35 mouse cellular contexts compared by ENCODE assay signal in the genomic region with DNA sequence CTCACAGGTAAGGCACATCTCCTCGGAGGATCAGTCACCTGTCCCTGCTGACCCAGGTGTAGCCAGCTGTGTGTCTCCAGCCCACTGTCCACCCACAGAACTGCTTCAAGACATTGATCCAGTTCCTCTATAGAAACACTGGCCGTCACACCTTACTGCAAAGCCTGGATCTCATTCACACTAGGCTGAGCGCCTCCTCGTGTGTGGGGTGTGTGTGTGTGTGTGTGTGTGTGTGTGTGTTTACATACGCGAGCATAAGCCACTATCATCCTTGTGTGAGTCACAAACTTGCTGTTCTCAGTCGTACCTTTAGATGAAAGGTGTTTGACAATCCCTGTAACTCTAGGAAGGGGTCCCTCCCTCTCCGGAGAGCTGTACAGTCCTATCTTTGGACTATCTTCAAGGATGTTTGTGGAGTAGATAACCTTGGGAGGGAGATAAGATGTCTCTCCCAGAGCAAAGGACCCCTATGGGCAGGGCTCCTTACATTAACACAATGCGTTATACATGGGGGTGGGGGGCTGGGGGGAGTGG. TPM values are rescaled to one million over a fixed set of nuclear protein-coding genes. Genes with fewer than 3 reads are reported as not detected.
DNase-seq lines count a peak whose midpoint lies in the region; ATAC-seq and TF ChIP-seq lines count a peak whose summit lies in the region.
"Had no signal": no experiment of that assay in that cellular context is flagged by ENCODE, and none has a peak within 500 bp of the region (broad histone marks: within the 10 kb centered on the region; RNA-seq: fewer than 3 reads in every experiment).

No protein-coding gene starts in this region.

- peak overlapping the region; percentile 33 for H3K4me2 ChIP-seq in kidney, embryonic 16.5 days (replicated peaks; ENCODE audit: low read depth, low read length)
- no peak overlapping the region for H3K4me2 ChIP-seq in kidney, embryonic 14.5 days (replicated peaks; ENCODE audit: low read depth, low read length)
- no peak overlapping the region for H3K4me2 ChIP-seq in intestine, embryonic 15.5 days (replicated peaks)
- peak overlapping the region; percentile 9 for H3K4me2 ChIP-seq in liver, embryonic 14.5 days (ENCODE audit: low read depth)
- no peak overlapping the region for H3K4me2 ChIP-seq in stomach, embryonic 14.5 days (replicated peaks; ENCODE audit: low read depth, low read length)
- H3K4me2 ChIP-seq: embryonic facial prominence, embryonic 13.5 days; forebrain, embryonic 15.5 days; hindbrain, embryonic 15.5 days; liver, embryonic 13.5 days had no signal

- DNase-seq in liver, embryonic 14.5 days (ENCODE audit: low read depth in 3 of 3, low spot score in 3 of 3), result no peak
- DNase-seq in urinary bladder, postnatal 36 days (ENCODE audit: low spot score in 2 of 2), result no peak
- DNase-seq in urinary bladder, postnatal 10 days (ENCODE audit: low spot score), result no peak
- DNase-seq in layer of hippocampus, adult 2 months (ENCODE audit: low spot score in 2 of 2), result no peak
- DNase-seq: adrenal gland, postnatal 25 days; cerebellum, adult 11-12 months; cerebellum, adult 9-11 months; gastrocnemius, adult 2 months; gastrocnemius, postnatal 36 days; heart, postnatal 14 days; layer of hippocampus, adult 9-11 months; liver, embryonic 13.5 days; lung, postnatal 4 days; midbrain, embryonic 14.5 days; thymus, adult 18-20 months had no signal

- no peaks in the 10 kb centered on the region for H3K36me3 ChIP-seq in kidney, embryonic 16.5 days (ENCODE audit: insufficient read depth, low read length)
- H3K36me3 ChIP-seq in kidney, embryonic 14.5 days (ENCODE audit: control insufficient read depth, insufficient read depth, low read length), result no peaks in the 10 kb centered on the region
- no peaks in the 10 kb centered on the region for H3K36me3 ChIP-seq in intestine, embryonic 15.5 days
- no peaks in the 10 kb centered on the region for H3K36me3 ChIP-seq in liver, embryonic 14.5 days (replicated peaks; ENCODE audit: control insufficient read depth, insufficient read depth, low read depth)
- H3K36me3 ChIP-seq in stomach, embryonic 14.5 days (ENCODE audit: control insufficient read depth, insufficient read depth, low read length), result no peaks in the 10 kb centered on the region
- H3K36me3 ChIP-seq: embryonic facial prominence, embryonic 13.5 days; forebrain, embryonic 10.5 days; forebrain, embryonic 15.5 days; hindbrain, embryonic 10.5 days; hindbrain, embryonic 15.5 days; liver, embryonic 13.5 days had no signal

- ATAC-seq in kidney, embryonic 16.5 days (ENCODE audit: low FRiP score, low TSS enrichment), result no peak; the same call in 1 of the 2 replicates
- no peak for ATAC-seq in kidney, embryonic 14.5 days (ENCODE audit: low FRiP score, low TSS enrichment)
- peak; percentile 71 for ATAC-seq in intestine, embryonic 15.5 days
- ATAC-seq in liver, embryonic 14.5 days (ENCODE audit: insufficient read depth), result no peak
- ATAC-seq in stomach, embryonic 14.5 days (ENCODE audit: insufficient number of reproducible peaks, insufficient read depth, low FRiP score, low read depth), result peak; percentile 46; the same call in 1 of the 2 replicates
- ATAC-seq: CD4-positive, CD25-positive, alpha-beta regulatory T cell, adult 4 months; forebrain, embryonic 15.5 days; inflammation-experienced regulatory T-cells, adult 6 months; lung, postnatal 0 days had no signal

- 0 out of 2 replicates have a peak, but pooled peaks cover 5% of the 10 kb centered on the region for H3K4me1 ChIP-seq in kidney, embryonic 16.5 days (ENCODE audit: insufficient read depth, low read length)
- no peaks in the 10 kb centered on the region for H3K4me1 ChIP-seq in kidney, embryonic 14.5 days (ENCODE audit: control insufficient read depth, insufficient read depth, low read length)
- no peaks in the 10 kb centered on the region for H3K4me1 ChIP-seq in intestine, embryonic 15.5 days (replicated peaks)
- H3K4me1 ChIP-seq in liver, embryonic 14.5 days (replicated peaks; ENCODE audit: control insufficient read depth in 2 of 2, insufficient read depth in 2 of 2, low read length in 1 of 2), result peaks cover 0 to 5% of the 10 kb centered on the region in 2 experiments; a peak in 1 of 4 replicates
- no peaks in the 10 kb centered on the region for H3K4me1 ChIP-seq in stomach, embryonic 14.5 days (ENCODE audit: control insufficient read depth, insufficient read depth, low read length)
- H3K4me1 ChIP-seq: embryonic facial prominence, embryonic 13.5 days; forebrain, embryonic 15.5 days; hindbrain, embryonic 15.5 days; liver, embryonic 13.5 days had no signal

- 72% methylated on average over 9 of the region's 9 CpGs for WGBS in kidney, embryonic 16.5 days
- WGBS in kidney, embryonic 14.5 days, result 80% methylated on average over 9 of the region's 9 CpGs
- 53% methylated on average over 9 of the region's 9 CpGs for WGBS in intestine, embryonic 15.5 days
- 40% methylated on average over 9 of the region's 9 CpGs for WGBS in liver, embryonic 14.5 days (ENCODE audit: insufficient replicate concordance)
- 67% methylated on average over 9 of the region's 9 CpGs for WGBS in stomach, embryonic 14.5 days

- no peaks in the 10 kb centered on the region for H3K27me3 ChIP-seq in kidney, embryonic 16.5 days (ENCODE audit: insufficient read depth, low read length)
- H3K27me3 ChIP-seq in kidney, embryonic 14.5 days (ENCODE audit: control insufficient read depth, insufficient read depth, low read length), result no peaks in the 10 kb centered on the region
- H3K27me3 ChIP-seq in intestine, embryonic 15.5 days (replicated peaks), result no peaks in the 10 kb centered on the region
- no peaks in the 10 kb centered on the region for H3K27me3 ChIP-seq in liver, embryonic 14.5 days (ENCODE audit: control insufficient read depth, insufficient read depth, low read length)
- H3K27me3 ChIP-seq in stomach, embryonic 14.5 days (ENCODE audit: control insufficient read depth, insufficient read depth, low read length), result no peaks in the 10 kb centered on the region
- H3K27me3 ChIP-seq: embryonic facial prominence, embryonic 13.5 days; forebrain, embryonic 15.5 days; hindbrain, embryonic 15.5 days; liver, embryonic 13.5 days had no signal

- H3K4me3 ChIP-seq in kidney, embryonic 16.5 days (ENCODE audit: low read length), result peak overlapping the region; percentile 7; the same call in 1 of the 2 replicates
- H3K4me3 ChIP-seq in kidney, embryonic 14.5 days (ENCODE audit: low read length), result no peak overlapping the region
- no peak overlapping the region for H3K4me3 ChIP-seq in intestine, embryonic 15.5 days (replicated peaks)
- no peak overlapping the region for H3K4me3 ChIP-seq in liver, embryonic 14.5 days (ENCODE audit: insufficient read depth in 1 of 2, low read depth in 2 of 2, low read length in 2 of 2)
- H3K4me3 ChIP-seq in stomach, embryonic 14.5 days (ENCODE audit: low read depth, low read length), result no peak overlapping the region
- H3K4me3 ChIP-seq in layer of hippocampus, adult 2 months, result no peak overlapping the region
- H3K4me3 ChIP-seq: embryonic facial prominence, embryonic 13.5 days; forebrain, embryonic 10.5 days; forebrain, embryonic 15.5 days; gastrocnemius, adult 2 months; hindbrain, embryonic 10.5 days; hindbrain, embryonic 15.5 days; liver, embryonic 13.5 days had no signal

- TF ChIP-seq CTCF in liver, embryonic 14.5 days (IDR thresholded peaks at IDR 0.05; ENCODE audit: low read depth), result no peak
- no peak for TF ChIP-seq CTCF in layer of hippocampus, adult 2 months (conservative IDR thresholded peaks at IDR 0.05)

- 0 out of 2 replicates have a peak overlapping the region, but pooled peaks have one; percentile 40 for H3K9ac ChIP-seq in kidney, embryonic 16.5 days (replicated peaks; ENCODE audit: low read length)
- H3K9ac ChIP-seq in kidney, embryonic 14.5 days (ENCODE audit: low read depth, low read length), result no peak overlapping the region
- H3K9ac ChIP-seq in intestine, embryonic 15.5 days, result no peak overlapping the region
- no peak overlapping the region for H3K9ac ChIP-seq in liver, embryonic 14.5 days (replicated peaks)
- no peak overlapping the region for H3K9ac ChIP-seq in stomach, embryonic 14.5 days (replicated peaks; ENCODE audit: low read depth, low read length)
- H3K9ac ChIP-seq: embryonic facial prominence, embryonic 13.5 days; forebrain, embryonic 15.5 days; hindbrain, embryonic 15.5 days; liver, embryonic 13.5 days had no signal

- TF ChIP-seq EP300 in liver, embryonic 14.5 days (IDR thresholded peaks at IDR 0.05; ENCODE audit: low read depth), result no peak

- H3K27ac ChIP-seq in kidney, embryonic 16.5 days (ENCODE audit: low read length), result peak overlapping the region; percentile 77
- no peak overlapping the region; the same call in 1 of the 2 replicates for H3K27ac ChIP-seq in kidney, embryonic 14.5 days (ENCODE audit: low read depth, low read length)
- no peak overlapping the region for H3K27ac ChIP-seq in intestine, embryonic 15.5 days
- H3K27ac ChIP-seq in liver, embryonic 14.5 days, result no peak overlapping the region
- no peak overlapping the region for H3K27ac ChIP-seq in stomach, embryonic 14.5 days (ENCODE audit: low read length)
- no peak overlapping the region for H3K27ac ChIP-seq in layer of hippocampus, adult 2 months
- H3K27ac ChIP-seq: embryonic facial prominence, embryonic 13.5 days; forebrain, embryonic 10.5 days; forebrain, embryonic 15.5 days; gastrocnemius, adult 2 months; hindbrain, embryonic 10.5 days; hindbrain, embryonic 15.5 days had no signal

- H3K9me3 ChIP-seq in kidney, embryonic 16.5 days (ENCODE audit: low read length), result no peaks in the 10 kb centered on the region
- H3K9me3 ChIP-seq in kidney, embryonic 14.5 days (ENCODE audit: control insufficient read depth, low read length), result no peaks in the 10 kb centered on the region
- no peaks in the 10 kb centered on the region for H3K9me3 ChIP-seq in intestine, embryonic 15.5 days
- H3K9me3 ChIP-seq in liver, embryonic 14.5 days (ENCODE audit: control insufficient read depth, low read length), result no peaks in the 10 kb centered on the region
- no peaks in the 10 kb centered on the region for H3K9me3 ChIP-seq in stomach, embryonic 14.5 days (ENCODE audit: control insufficient read depth, low read depth, low read length)
- H3K9me3 ChIP-seq: embryonic facial prominence, embryonic 13.5 days; forebrain, embryonic 15.5 days; hindbrain, embryonic 15.5 days; liver, embryonic 13.5 days had no signal

RNA-seq across cellular contexts. Expression of gene Tff2, which starts 9.0 kb away (rescaled TPM):
- 2.1 and 2.3 TPM in 2 replicates for polyA plus RNA-seq in kidney, embryonic 16.5 days (2015; fragmentation: Nextera tagmentation; extraction: Ambion mirVana)
- 0.61 and 1.2 TPM in 2 replicates for polyA plus RNA-seq in kidney, embryonic 14.5 days (2014; fragmentation: Nextera tagmentation; extraction: Ambion mirVana)
- polyA plus RNA-seq in intestine, embryonic 15.5 days (2015; fragmentation: Nextera tagmentation; extraction: Ambion mirVana), result 2.5 and 7.8 TPM in 2 replicates
- not detected in 2 replicates for polyA plus RNA-seq in liver, embryonic 14.5 days (2012; rRNA removed)
- not detected in 2 replicates for polyA plus RNA-seq in liver, embryonic 14.5 days (2014; fragmentation: Nextera tagmentation; extraction: Ambion mirVana)
- polyA plus RNA-seq in stomach, embryonic 14.5 days (2014; fragmentation: Nextera tagmentation; extraction: Ambion mirVana), result 17.7 and 18.5 TPM in 2 replicates
- total RNA-seq in layer of hippocampus, adult 2 months (2021), result not detected
- total RNA-seq: adrenal gland, postnatal 25 days; common myeloid progenitor, adult 5-6 weeks; gastrocnemius, adult 2 months; gastrocnemius, postnatal 36 days; heart, adult 8-10 months; left cerebral cortex, postnatal 14 days; monocyte, adult 5-6 weeks had no signal
- polyA plus RNA-seq: CD4-positive, CD25-positive, alpha-beta regulatory T cell, adult 4 months; embryonic facial prominence, embryonic 13.5 days; forebrain, embryonic 10.5 days; forebrain, embryonic 15.5 days; heart, embryonic 14.5 days; hindbrain, embryonic 10.5 days; hindbrain, embryonic 15.5 days; inflammation-experienced regulatory T-cells, adult 6 months; limb, embryonic 11.5 days; liver, embryonic 13.5 days; midbrain, embryonic 14.5 days; neural tube, embryonic 14.5 days had no signal

RNA-seq across cellular contexts. Expression of gene Tff1, which starts 12.0 kb away (rescaled TPM):
- 0.35 TPM in 1 of 2 replicates, not detected in the other for polyA plus RNA-seq in kidney, embryonic 16.5 days (2015; fragmentation: Nextera tagmentation; extraction: Ambion mirVana)
- polyA plus RNA-seq in kidney, embryonic 14.5 days (2014; fragmentation: Nextera tagmentation; extraction: Ambion mirVana), result not detected in 2 replicates
- 5.2 and 5.8 TPM in 2 replicates for polyA plus RNA-seq in intestine, embryonic 15.5 days (2015; fragmentation: Nextera tagmentation; extraction: Ambion mirVana)
- polyA plus RNA-seq in liver, embryonic 14.5 days (2012; rRNA removed), result not detected in 2 replicates
- not detected in 2 replicates for polyA plus RNA-seq in liver, embryonic 14.5 days (2014; fragmentation: Nextera tagmentation; extraction: Ambion mirVana)
- polyA plus RNA-seq in stomach, embryonic 14.5 days (2014; fragmentation: Nextera tagmentation; extraction: Ambion mirVana), result 83.1 and 87.0 TPM in 2 replicates
- not detected for total RNA-seq in layer of hippocampus, adult 2 months (2021)
- total RNA-seq: adrenal gland, postnatal 25 days; common myeloid progenitor, adult 5-6 weeks; gastrocnemius, adult 2 months; gastrocnemius, postnatal 36 days; heart, adult 8-10 months; heart, postnatal 14 days; left cerebral cortex, postnatal 14 days; monocyte, adult 5-6 weeks had no signal
- polyA plus RNA-seq: CD4-positive, CD25-positive, alpha-beta regulatory T cell, adult 4 months; embryonic facial prominence, embryonic 13.5 days; forebrain, embryonic 10.5 days; forebrain, embryonic 15.5 days; heart, embryonic 14.5 days; hindbrain, embryonic 10.5 days; hindbrain, embryonic 15.5 days; limb, embryonic 11.5 days; liver, embryonic 13.5 days; lung, postnatal 0 days; midbrain, embryonic 14.5 days; neural tube, embryonic 14.5 days had no signal

RNA-seq across cellular contexts. Expression of gene Tff3, which starts 23.6 kb away (rescaled TPM):
- 0.36 and 0.41 TPM in 2 replicates for polyA plus RNA-seq in kidney, embryonic 16.5 days (2015; fragmentation: Nextera tagmentation; extraction: Ambion mirVana)
- polyA plus RNA-seq in kidney, embryonic 14.5 days (2014; fragmentation: Nextera tagmentation; extraction: Ambion mirVana), result not detected in 2 replicates
- 710 and 905 TPM in 2 replicates for polyA plus RNA-seq in intestine, embryonic 15.5 days (2015; fragmentation: Nextera tagmentation; extraction: Ambion mirVana)
- polyA plus RNA-seq in liver, embryonic 14.5 days (2012; rRNA removed), result 10.1 and 16.8 TPM in 2 replicates
- polyA plus RNA-seq in liver, embryonic 14.5 days (2014; fragmentation: Nextera tagmentation; extraction: Ambion mirVana), result 27.4 and 27.6 TPM in 2 replicates
- 21.9 and 22.6 TPM in 2 replicates for polyA plus RNA-seq in stomach, embryonic 14.5 days (2014; fragmentation: Nextera tagmentation; extraction: Ambion mirVana)
- not detected for total RNA-seq in layer of hippocampus, adult 2 months (2021)
- total RNA-seq: adrenal gland, postnatal 25 days; common myeloid progenitor, adult 5-6 weeks; gastrocnemius, adult 2 months; gastrocnemius, postnatal 36 days; heart, adult 8-10 months; heart, postnatal 14 days; left cerebral cortex, postnatal 14 days; monocyte, adult 5-6 weeks had no signal
- polyA plus RNA-seq: CD4-positive, CD25-positive, alpha-beta regulatory T cell, adult 4 months; embryonic facial prominence, embryonic 13.5 days; heart, embryonic 14.5 days; hindbrain, embryonic 10.5 days; inflammation-experienced regulatory T-cells, adult 6 months; limb, embryonic 11.5 days; lung, postnatal 0 days; neural tube, embryonic 14.5 days had no signal

RNA-seq across cellular contexts. Expression of gene Tmprss3, which starts 45.7 kb away (rescaled TPM):
- not detected in 2 replicates for polyA plus RNA-seq in kidney, embryonic 16.5 days (2015; fragmentation: Nextera tagmentation; extraction: Ambion mirVana)
- not detected in 2 replicates for polyA plus RNA-seq in kidney, embryonic 14.5 days (2014; fragmentation: Nextera tagmentation; extraction: Ambion mirVana)
- 0.06 TPM in 1 of 2 replicates, not detected in the other for polyA plus RNA-seq in intestine, embryonic 15.5 days (2015; fragmentation: Nextera tagmentation; extraction: Ambion mirVana)
- 0.27 and 0.39 TPM in 2 replicates for polyA plus RNA-seq in liver, embryonic 14.5 days (2012; rRNA removed)
- 0.13 and 0.25 TPM in 2 replicates for polyA plus RNA-seq in liver, embryonic 14.5 days (2014; fragmentation: Nextera tagmentation; extraction: Ambion mirVana)
- 0.34 and 0.43 TPM in 2 replicates for polyA plus RNA-seq in stomach, embryonic 14.5 days (2014; fragmentation: Nextera tagmentation; extraction: Ambion mirVana)
- total RNA-seq in layer of hippocampus, adult 2 months (2021), result not detected
- total RNA-seq: adrenal gland, postnatal 25 days; gastrocnemius, adult 2 months; gastrocnemius, postnatal 36 days; heart, adult 8-10 months; heart, postnatal 14 days; monocyte, adult 5-6 weeks had no signal
- polyA plus RNA-seq: embryonic facial prominence, embryonic 13.5 days; forebrain, embryonic 10.5 days; forebrain, embryonic 15.5 days; hindbrain, embryonic 10.5 days; hindbrain, embryonic 15.5 days; large intestine, adult 2 months; limb, embryonic 11.5 days; lung, postnatal 0 days; midbrain, embryonic 14.5 days; neural tube, embryonic 14.5 days had no signal

RNA-seq across cellular contexts. Expression of gene Ubash3a, which starts 54.6 kb away (rescaled TPM):
- polyA plus RNA-seq in kidney, embryonic 16.5 days (2015; fragmentation: Nextera tagmentation; extraction: Ambion mirVana), result 0.28 and 0.40 TPM in 2 replicates
- 0.14 and 0.40 TPM in 2 replicates for polyA plus RNA-seq in kidney, embryonic 14.5 days (2014; fragmentation: Nextera tagmentation; extraction: Ambion mirVana)
- 0.20 and 0.21 TPM in 2 replicates for polyA plus RNA-seq in intestine, embryonic 15.5 days (2015; fragmentation: Nextera tagmentation; extraction: Ambion mirVana)
- polyA plus RNA-seq in liver, embryonic 14.5 days (2012; rRNA removed), result 7.7 and 8.4 TPM in 2 replicates
- 11.8 and 13.8 TPM in 2 replicates for polyA plus RNA-seq in liver, embryonic 14.5 days (2014; fragmentation: Nextera tagmentation; extraction: Ambion mirVana)
- 0.21 and 0.49 TPM in 2 replicates for polyA plus RNA-seq in stomach, embryonic 14.5 days (2014; fragmentation: Nextera tagmentation; extraction: Ambion mirVana)
- total RNA-seq in layer of hippocampus, adult 2 months (2021), result under 1 TPM; 0.66 to 0.95 TPM
- total RNA-seq: adrenal gland, postnatal 25 days; gastrocnemius, adult 2 months; left cerebral cortex, postnatal 14 days had no signal
- polyA plus RNA-seq: hindbrain, embryonic 15.5 days; midbrain, embryonic 14.5 days had no signal

Comparison
In these comparisons a context has a peak if more than half of its experiments do, and no peak if none do; other contexts are left out.
1. H3K4me2 ChIP-seq: peak in kidney, embryonic 16.5 days (single experiment) and liver, embryonic 14.5 days (single experiment); none in kidney, embryonic 14.5 days (single experiment), intestine, embryonic 15.5 days (single experiment) and stomach, embryonic 14.5 days (single experiment).
2. ATAC-seq: peak in intestine, embryonic 15.5 days (single experiment) and stomach, embryonic 14.5 days (single experiment); none in kidney, embryonic 16.5 days (single experiment), kidney, embryonic 14.5 days (single experiment) and liver, embryonic 14.5 days (single experiment).
3. RNA of gene Tff1, which starts 12.0 kb away (polyA plus RNA-seq): 83.1 to 87.0 TPM in stomach, embryonic 14.5 days; 5.2 to 5.8 TPM in intestine, embryonic 15.5 days, 0.35 TPM in kidney, embryonic 16.5 days, not detected in liver, embryonic 14.5 days and not detected in kidney, embryonic 14.5 days; every median in the first group is over 10 times any median in the second.
4. RNA of gene Tff3, which starts 23.6 kb away (polyA plus RNA-seq): 710 to 905 TPM in intestine, embryonic 15.5 days; 10.1 to 27.6 TPM in liver, embryonic 14.5 days, 21.9 to 22.6 TPM in stomach, embryonic 14.5 days, 0.36 to 0.41 TPM in kidney, embryonic 16.5 days and not detected in kidney, embryonic 14.5 days; every median in the first group is over 10 times any median in the second.